Mouse (Mus musculus) myocyte (in vitro differentiated cells): ENCODE results near the gene Eepd1. TPM values are rescaled to one million over a fixed set of nuclear protein-coding genes. Genes with fewer than 3 reads are reported as not detected.

Experiments used
- H3K27me3 ChIP-seq: one replicate; pipeline ENCODE4 v1.6.1; 2011; ENCODE audit not compliant: control insufficient read depth, insufficient read depth, insufficient read length
- H3K36me3 ChIP-seq: one replicate; pipeline ENCODE4 v1.6.1; 2011; ENCODE audit not compliant: control insufficient read depth, insufficient read depth
- H3K4me2 ChIP-seq: one replicate; pipeline ENCODE4 v1.6.1; 2011; ENCODE audit warnings: low read depth, control low read depth
- H3K4me3 ChIP-seq: one replicate; pipeline ENCODE4 v1.5.1; 2011; ENCODE audit warnings: mild to moderate bottlenecking, control low read depth, moderate library complexity
- H3K79me2 ChIP-seq: one replicate; pipeline ENCODE4 v1.6.1; 2011; ENCODE audit not compliant: control insufficient read depth, insufficient read depth
- H3ac ChIP-seq: one replicate; pipeline ENCODE4 v1.6.1; 2011; ENCODE audit not compliant: control insufficient read depth, insufficient read length
- CEBPB ChIP-seq: IDR thresholded peaks from 2 replicates; pipeline ENCODE4 v1.6.1; 2011; ENCODE audit warnings: mild to moderate bottlenecking, moderate library complexity; ENCODE audit not compliant: poor library complexity, insufficient read depth, severe bottlenecking
- E2F4 ChIP-seq: IDR thresholded peaks from one replicate; pipeline ENCODE4 v1.6.1; 2011; ENCODE audit warnings: mild to moderate bottlenecking, control low read depth, moderate library complexity; ENCODE audit not compliant: insufficient read depth
- MAX ChIP-seq: IDR thresholded peaks from one replicate; pipeline ENCODE4 v1.6.1; 2011; ENCODE audit warnings: low read depth, mild to moderate bottlenecking, control low read depth
- MYOD1 ChIP-seq, 3 experiments: IDR thresholded peaks; one replicate each; pipeline ENCODE4 v1.6.1; 2011; ENCODE audit warnings: control low read depth in 2 of 3, low read depth in 2 of 3, mild to moderate bottlenecking in 2 of 3, moderate library complexity in 1 of 3; ENCODE audit not compliant: insufficient read length in 2 of 3, control insufficient read depth in 1 of 3
- MYOG ChIP-seq, 3 experiments: IDR thresholded peaks; one replicate each; pipeline ENCODE4 v1.6.1; 2011; ENCODE audit warnings: control low read depth in 2 of 3, low read depth in 2 of 3, mild to moderate bottlenecking in 2 of 3; ENCODE audit not compliant: insufficient read length in 2 of 3, control insufficient read depth in 1 of 3, insufficient read depth in 1 of 3
- POLR2A ChIP-seq: IDR thresholded peaks from one replicate; pipeline ENCODE4 v1.6.1; 2011; ENCODE audit warnings: low read depth, mild to moderate bottlenecking, control low read depth, moderate library complexity; ENCODE audit not compliant: insufficient read length
- POLR2AphosphoS2 ChIP-seq: IDR thresholded peaks from one replicate; pipeline ENCODE4 v1.6.1; 2011; ENCODE audit warnings: low read depth, control low read depth; ENCODE audit not compliant: insufficient read length
- REST ChIP-seq: IDR thresholded peaks from one replicate; pipeline ENCODE4 v1.6.1; 2011; ENCODE audit warnings: mild to moderate bottlenecking, control low read depth, moderate library complexity; ENCODE audit not compliant: insufficient read depth, insufficient read length
- SRF ChIP-seq: IDR thresholded peaks from one replicate; pipeline ENCODE4 v1.6.1; 2011; ENCODE audit warnings: low read depth; ENCODE audit not compliant: control insufficient read depth, insufficient read length
- TCF12 ChIP-seq: IDR thresholded peaks from one replicate; pipeline ENCODE4 v1.6.1; 2011; ENCODE audit warnings: mild to moderate bottlenecking, control low read depth; ENCODE audit not compliant: poor library complexity, insufficient read depth, severe bottlenecking
- TCF3 ChIP-seq: IDR thresholded peaks from one replicate; pipeline ENCODE4 v1.6.1; 2011; ENCODE audit warnings: low read depth, control low read depth; ENCODE audit not compliant: insufficient read length
- USF1 ChIP-seq: IDR thresholded peaks from one replicate; pipeline ENCODE4 v1.6.1; 2011; ENCODE audit warnings: low read depth, mild to moderate bottlenecking, control low read depth, moderate library complexity
- polyA plus RNA-seq: library from polyadenylated mRNA; unstranded; fragments of >200 nt; fragmentation: generic; extraction: Trizol; gene quantifications from one replicate; pipeline ENCODE4 v1.2.1, GENCODE M21; 2012; ENCODE audit warnings: missing spikeins

The Eepd1 gene
- polyA plus RNA-seq, 1 experiment: 6.7 TPM

- Histone ChIP-seq H3K36me3 (no peaks in the 10 kb centered on the region), H3K27me3 (no peaks in the 10 kb centered on the region), H3K4me3 (no peak overlapping the region), H3K79me2 (no peaks in the 10 kb centered on the region), H3K4me2 (no peak overlapping the region), H3ac (no peak overlapping the region)
- TF ChIP-seq MYOG (IDR thresholded peaks at IDR 0.05; ENCODE audit: control insufficient read depth in 1 of 3, insufficient read depth in 1 of 3, insufficient read length in 2 of 3, low read depth in 2 of 3) (no peak), MAX (no peak), REST (no peak), SRF (no peak), TCF3 (no peak), E2F4 (no peak), USF1 (no peak), POLR2AphosphoS2 (no peak), TCF12 (no peak), POLR2A (no peak), CEBPB (no peak), MYOD1 (IDR thresholded peaks at IDR 0.05; ENCODE audit: control insufficient read depth in 1 of 3, insufficient read length in 2 of 3, low read depth in 2 of 3) (no peak)
Measured at GRCm38 (mm10) chr9:25550196-25550595, 68.8 kb downstream of the Eepd1 start.

DNA sequence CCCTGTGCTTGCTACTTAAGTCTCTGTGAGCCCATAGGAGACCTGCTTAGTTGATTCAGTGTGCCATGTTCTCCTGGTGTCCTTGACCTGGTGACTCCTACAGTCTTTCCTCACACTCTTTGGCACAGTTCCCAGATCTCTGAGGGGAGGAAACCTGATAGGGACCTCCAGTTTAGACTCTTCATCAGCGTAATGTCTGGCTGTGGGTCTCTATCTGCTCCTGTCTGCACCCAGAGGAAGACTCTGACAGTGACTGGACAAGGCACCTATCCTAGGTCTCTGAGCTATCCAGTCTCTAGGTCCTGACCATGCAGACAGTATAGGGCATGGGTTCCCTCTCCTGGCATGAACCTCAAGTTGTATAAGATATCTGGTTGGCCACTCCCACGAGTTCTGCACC is 71.2 kb downstream of the Eepd1 start:
- H3ac ChIP-seq: no peak overlapping the region
- no peak overlapping the region for H3K4me2 ChIP-seq
- no peak for TF ChIP-seq TCF12
- TF ChIP-seq POLR2A: no peak
- no peak for TF ChIP-seq POLR2AphosphoS2
- TF ChIP-seq CEBPB: no peak
- no peak for TF ChIP-seq USF1
- TF ChIP-seq MAX: no peak
- TF ChIP-seq TCF3: no peak
- no peak for TF ChIP-seq MYOG (IDR thresholded peaks at IDR 0.05; ENCODE audit: control insufficient read depth in 1 of 3, insufficient read depth in 1 of 3, insufficient read length in 2 of 3, low read depth in 2 of 3)
- no peak for TF ChIP-seq MYOD1 (IDR thresholded peaks at IDR 0.05; ENCODE audit: control insufficient read depth in 1 of 3, insufficient read length in 2 of 3, low read depth in 2 of 3)
- no peak for TF ChIP-seq SRF
- TF ChIP-seq E2F4: no peak
- no peak for TF ChIP-seq REST
- no peaks in the 10 kb centered on the region for H3K79me2 ChIP-seq
- H3K4me3 ChIP-seq: no peak overlapping the region
- no peaks in the 10 kb centered on the region for H3K36me3 ChIP-seq
- no peaks in the 10 kb centered on the region for H3K27me3 ChIP-seq

- no peak overlapping the region for H3K4me3 ChIP-seq
- no peaks in the 10 kb centered on the region for H3K36me3 ChIP-seq
Measured at GRCm38 (mm10) chr9:25554246-25554803, 73.0 kb downstream of the Eepd1 start.

DNA sequence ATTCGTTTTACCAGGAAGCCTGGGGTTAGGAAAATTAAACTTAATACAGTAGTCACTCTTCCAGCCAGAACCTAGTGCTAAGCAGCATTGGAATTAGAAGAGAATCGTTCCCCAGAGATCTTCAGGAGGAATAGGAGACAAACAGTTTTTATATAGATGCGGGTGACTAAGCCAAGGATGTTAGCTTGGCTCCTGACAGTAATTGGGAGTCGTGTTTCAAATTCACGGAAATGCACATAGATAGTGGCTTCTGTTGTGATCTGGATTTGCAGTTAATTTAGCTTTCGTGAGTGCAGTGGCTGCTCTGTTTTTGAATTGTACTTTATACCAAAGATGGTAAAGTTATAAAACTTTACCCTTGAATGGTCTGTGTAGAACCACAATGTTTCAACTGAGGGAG is 73.9 kb downstream of the Eepd1 start:
- Histone ChIP-seq H3K79me2 (no peaks in the 10 kb centered on the region), H3K4me3 (no peak overlapping the region), H3ac (no peak overlapping the region), H3K27me3 (no peaks in the 10 kb centered on the region), H3K4me2 (peak overlapping the region; percentile 12), H3K36me3 (no peaks in the 10 kb centered on the region)
- TF ChIP-seq MYOG (IDR thresholded peaks at IDR 0.05; ENCODE audit: control insufficient read depth in 1 of 3, insufficient read depth in 1 of 3, insufficient read length in 2 of 3, low read depth in 2 of 3) (no peak), SRF (no peak), POLR2AphosphoS2 (no peak)

More at GRCm38 (mm10) chr9:25554246-25554803, 73.0 kb downstream of the Eepd1 start:
- Histone ChIP-seq H3K27me3 (no peaks in the 10 kb centered on the region), H3K4me2 (no peak overlapping the region), H3ac (no peak overlapping the region), H3K79me2 (no peaks in the 10 kb centered on the region)
- TF ChIP-seq MYOG (IDR thresholded peaks at IDR 0.05; ENCODE audit: control insufficient read depth in 1 of 3, insufficient read depth in 1 of 3, insufficient read length in 2 of 3, low read depth in 2 of 3): no peak
- TF ChIP-seq E2F4: no peak
- no peak for TF ChIP-seq MYOD1 (IDR thresholded peaks at IDR 0.05; ENCODE audit: control insufficient read depth in 1 of 3, insufficient read length in 2 of 3, low read depth in 2 of 3)
- TF ChIP-seq REST: no peak
- TF ChIP-seq MAX: no peak
- no peak for TF ChIP-seq TCF3
- no peak for TF ChIP-seq TCF12
- no peak for TF ChIP-seq POLR2A
- TF ChIP-seq CEBPB: no peak
- no peak for TF ChIP-seq USF1
- TF ChIP-seq POLR2AphosphoS2: no peak
- TF ChIP-seq SRF: no peak

- H3K4me2 ChIP-seq: no peak overlapping the region
- H3K27me3 ChIP-seq: no peaks in the 10 kb centered on the region
- no peaks in the 10 kb centered on the region for H3K36me3 ChIP-seq
- H3K79me2 ChIP-seq: no peaks in the 10 kb centered on the region
- H3K4me3 ChIP-seq: no peak overlapping the region
- H3ac ChIP-seq: no peak overlapping the region
- TF ChIP-seq TCF12: no peak
- no peak for TF ChIP-seq POLR2A
- TF ChIP-seq CEBPB: no peak
- no peak for TF ChIP-seq TCF3
- no peak for TF ChIP-seq MYOD1 (IDR thresholded peaks at IDR 0.05; ENCODE audit: control insufficient read depth in 1 of 3, insufficient read length in 2 of 3, low read depth in 2 of 3)
Measured at GRCm38 (mm10) chr9:25556008-25556407, 74.7 kb downstream of the Eepd1 start.
